Comparison of ENCODE assay signal across 25 mouse cellular contexts in genomic region chr13:30250341-30250905, GRCm38 (mm10).
DNase-seq lines count a peak whose midpoint lies in the region; ATAC-seq lines count a peak whose summit lies in the region.
"Had no signal": no experiment of that assay in that cellular context is flagged by ENCODE, and none has a peak within 500 bp of the region (broad histone marks: within the 10 kb centered on the region; RNA-seq: fewer than 3 reads in every experiment).

No protein-coding gene starts in this region.

- no peak overlapping the region for H3K27ac ChIP-seq in kidney, embryonic 14.5 days (ENCODE audit: low read depth, low read length)
- peak overlapping the region; percentile 6; the same call in 1 of the 2 replicates for H3K27ac ChIP-seq in limb, embryonic 10.5 days
- H3K27ac ChIP-seq in hindbrain, embryonic 12.5 days, result no peak overlapping the region
- H3K27ac ChIP-seq: forebrain, embryonic 15.5 days; heart, adult 2 months; hindbrain, embryonic 13.5 days; midbrain, embryonic 12.5 days; neural tube, embryonic 15.5 days had no signal

- 40% methylated on average over 5 of the region's 5 CpGs for WGBS in kidney, embryonic 14.5 days
- WGBS in limb, embryonic 10.5 days, result 44% methylated on average over 5 of the region's 5 CpGs
- 57% methylated on average over 5 of the region's 5 CpGs for WGBS in hindbrain, embryonic 12.5 days

- peaks cover 3% of the 10 kb centered on the region; the same call in 1 of the 2 replicates for H3K36me3 ChIP-seq in kidney, embryonic 14.5 days (ENCODE audit: control insufficient read depth, insufficient read depth, low read length)
- H3K36me3 ChIP-seq in limb, embryonic 10.5 days, result no peaks in the 10 kb centered on the region
- no peaks in the 10 kb centered on the region for H3K36me3 ChIP-seq in hindbrain, embryonic 12.5 days
- H3K36me3 ChIP-seq: forebrain, embryonic 15.5 days; G1E; hindbrain, embryonic 13.5 days; midbrain, embryonic 12.5 days; neural tube, embryonic 15.5 days had no signal

- no peak overlapping the region for H3K9ac ChIP-seq in kidney, embryonic 14.5 days (ENCODE audit: low read depth, low read length)
- H3K9ac ChIP-seq in hindbrain, embryonic 12.5 days, result no peak overlapping the region
- H3K9ac ChIP-seq: forebrain, embryonic 15.5 days; hindbrain, embryonic 13.5 days; liver, postnatal 0 days; midbrain, embryonic 12.5 days; neural tube, embryonic 15.5 days had no signal

- ATAC-seq in kidney, embryonic 14.5 days (ENCODE audit: low FRiP score, low TSS enrichment), result no peak
- ATAC-seq in hindbrain, embryonic 12.5 days (ENCODE audit: low FRiP score), result no peak
- ATAC-seq: forebrain, embryonic 15.5 days; inflammation-experienced regulatory T-cells, adult 6 months; liver, postnatal 0 days; Patski had no signal

- H3K4me3 ChIP-seq in kidney, embryonic 14.5 days (ENCODE audit: low read length), result no peak overlapping the region
- H3K4me3 ChIP-seq in limb, embryonic 10.5 days, result no peak overlapping the region
- H3K4me3 ChIP-seq in hindbrain, embryonic 12.5 days, result no peak overlapping the region
- H3K4me3 ChIP-seq: forebrain, embryonic 15.5 days; heart, adult 2 months; hindbrain, embryonic 13.5 days; midbrain, embryonic 12.5 days; neural tube, embryonic 15.5 days had no signal

- peaks cover 6% of the 10 kb centered on the region; the same call in 1 of the 2 replicates for H3K4me1 ChIP-seq in kidney, embryonic 14.5 days (ENCODE audit: control insufficient read depth, insufficient read depth, low read length)
- peaks cover 30% of the 10 kb centered on the region for H3K4me1 ChIP-seq in limb, embryonic 10.5 days
- peaks cover 5% of the 10 kb centered on the region for H3K4me1 ChIP-seq in hindbrain, embryonic 12.5 days

- no peaks in the 10 kb centered on the region for H3K9me3 ChIP-seq in kidney, embryonic 14.5 days (ENCODE audit: control insufficient read depth, low read length)
- no peaks in the 10 kb centered on the region for H3K9me3 ChIP-seq in limb, embryonic 10.5 days (replicated peaks)
- H3K9me3 ChIP-seq in hindbrain, embryonic 12.5 days (replicated peaks), result no peaks in the 10 kb centered on the region
- H3K9me3 ChIP-seq: forebrain, embryonic 15.5 days; G1E; hindbrain, embryonic 13.5 days; midbrain, embryonic 12.5 days; neural tube, embryonic 15.5 days had no signal

- H3K4me2 ChIP-seq in kidney, embryonic 14.5 days (replicated peaks; ENCODE audit: low read depth, low read length), result no peak overlapping the region
- H3K4me2 ChIP-seq in hindbrain, embryonic 12.5 days (replicated peaks), result no peak overlapping the region
- H3K4me2 ChIP-seq: forebrain, embryonic 15.5 days; hindbrain, embryonic 13.5 days; liver, embryonic 11.5 days; midbrain, embryonic 12.5 days; neural tube, embryonic 15.5 days had no signal

- no peaks in the 10 kb centered on the region for H3K27me3 ChIP-seq in kidney, embryonic 14.5 days (ENCODE audit: control insufficient read depth, insufficient read depth, low read length)
- no peaks in the 10 kb centered on the region for H3K27me3 ChIP-seq in limb, embryonic 10.5 days (ENCODE audit: low read depth, poor library complexity, severe bottlenecking)
- H3K27me3 ChIP-seq in hindbrain, embryonic 12.5 days, result 0 out of 2 replicates have a peak, but pooled peaks cover 3% of the 10 kb centered on the region
- H3K27me3 ChIP-seq: CH12.LX; forebrain, embryonic 15.5 days; midbrain, embryonic 12.5 days; neural tube, embryonic 15.5 days; Patski had no signal

- DNase-seq in kidney, adult 11 months, result peak; percentile 26
- peak; percentile 20 for DNase-seq in adipocyte (ENCODE audit: low spot score)
- peak; percentile 32 to 36 for DNase-seq in kidney, adult 8-10 months
- no peak for DNase-seq in limb, embryonic 10.5 days (ENCODE audit: low spot score)
- no peak for DNase-seq in lung, adult 18-20 months
- DNase-seq: adrenal gland, postnatal 25 days; B cell, adult 2 months; cerebellum, adult 9-10 months; gastrocnemius, postnatal 14 days; heart, adult 2 months; left cerebral cortex, postnatal 4 days; liver, postnatal 0 days; lung, postnatal 14 days; thymus, adult 2 months had no signal

Comparison
In these comparisons a context has a peak if more than half of its experiments do, and no peak if none do; other contexts are left out.
1. DNase-seq: peak in kidney, adult 11 months (single experiment), adipocyte (single experiment) and kidney, adult 8-10 months (2 of 2); none in limb, embryonic 10.5 days (single experiment) and lung, adult 18-20 months (0 of 2).